Mouse (Mus musculus) heart, adult 11 months (tissue): Measurements from ENCODE around the gene Zc3h7a.
A peak's percentile ranks its signal among the peaks of the same experiment; 100 is the strongest.

ENCODE experiments used
- DNase-seq: peaks from one replicate; pipeline ENCODE4 v3.0.0; 2022

Zc3h7a gene

DNA sequence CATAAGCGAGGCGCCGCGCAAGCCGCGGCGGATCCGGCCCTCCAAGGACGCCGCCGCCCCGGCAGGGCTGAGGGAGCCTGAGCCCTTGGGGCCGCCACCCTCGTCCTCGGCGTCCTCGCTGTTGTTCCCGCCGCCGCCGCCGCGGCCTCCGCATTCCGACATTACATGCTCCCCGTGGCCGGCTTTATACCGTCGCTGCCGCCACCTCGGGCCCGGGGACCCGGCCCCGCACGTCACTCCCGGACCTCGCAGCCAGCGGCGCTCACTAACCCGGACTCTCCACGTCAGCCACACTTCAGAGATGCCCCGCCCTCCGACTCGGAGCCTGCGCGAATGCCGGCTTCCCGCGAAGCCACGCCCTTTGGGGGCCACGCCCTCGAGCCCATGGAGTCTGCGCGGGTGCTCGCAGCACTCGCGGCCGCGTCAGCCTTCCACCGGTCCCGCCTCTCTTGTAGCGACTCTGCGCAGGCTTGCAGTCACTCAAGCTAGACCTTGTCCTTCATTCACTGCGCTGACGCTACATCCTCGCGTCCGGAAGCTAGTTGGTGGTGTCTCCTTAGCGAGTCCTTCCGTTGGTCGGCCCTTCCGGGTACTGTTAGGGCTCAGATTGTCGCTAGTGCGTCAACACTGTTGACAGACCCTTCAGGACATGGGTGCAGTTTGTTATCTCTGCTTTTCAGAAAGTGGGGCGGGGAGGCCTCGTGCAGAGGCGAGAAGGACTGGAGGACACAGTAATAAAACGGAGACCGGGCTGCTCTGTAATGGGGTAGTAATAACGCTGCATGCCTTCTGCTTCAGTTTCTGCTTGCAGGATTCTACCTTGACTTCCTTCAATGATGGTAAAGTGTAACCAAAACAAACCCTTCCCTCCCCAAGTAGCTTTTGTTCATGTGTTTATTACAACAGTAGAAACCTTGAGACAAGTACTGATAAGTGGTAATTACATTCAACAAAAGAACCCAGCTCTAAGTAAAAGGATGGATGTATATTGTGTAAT, 41.5 kb downstream of the Zc3h7a start, which contains the start of gene Txndc11:
Txndc11 (minus strand) TSS at position 303 of the 997 bp plus-strand sequence.
- DNase-seq = peak; percentile 100

- no peak for DNase-seq
These were observed 42.5 kb downstream of the Zc3h7a start for GRCm38 (mm10) chr16:11133476-11134347.

GRCm38 (mm10) chr16:11132839-11133238, 43.4 kb downstream of the Zc3h7a start:
- no peak for DNase-seq

GRCm38 (mm10) chr16:11128301-11128700, 47.9 kb downstream of the Zc3h7a start:
- DNase-seq = no peak

DNA sequence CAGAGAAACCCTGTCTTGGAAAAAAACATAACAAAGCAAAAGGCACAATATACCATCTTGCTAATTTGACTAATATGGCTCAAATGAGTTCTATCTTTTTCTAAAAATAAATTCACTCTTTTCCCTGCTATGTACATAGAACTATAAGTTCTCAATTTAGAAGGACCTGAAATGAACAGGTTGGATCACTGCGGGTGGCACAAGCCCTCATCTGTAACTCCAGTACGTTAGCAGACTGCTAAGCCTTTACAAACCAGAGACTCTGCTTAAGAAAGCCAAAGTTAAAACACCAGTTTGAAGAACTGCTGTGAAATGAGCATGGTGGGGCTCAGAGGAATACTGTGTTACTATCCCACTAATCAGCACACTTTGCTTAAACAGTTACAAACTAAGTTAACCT, 50.8 kb downstream of the Zc3h7a start:
- DNase-seq = no peak

GRCm38 (mm10) chr16:11124110-11124509, 52.1 kb downstream of the Zc3h7a start:
- DNase-seq = no peak

DNA sequence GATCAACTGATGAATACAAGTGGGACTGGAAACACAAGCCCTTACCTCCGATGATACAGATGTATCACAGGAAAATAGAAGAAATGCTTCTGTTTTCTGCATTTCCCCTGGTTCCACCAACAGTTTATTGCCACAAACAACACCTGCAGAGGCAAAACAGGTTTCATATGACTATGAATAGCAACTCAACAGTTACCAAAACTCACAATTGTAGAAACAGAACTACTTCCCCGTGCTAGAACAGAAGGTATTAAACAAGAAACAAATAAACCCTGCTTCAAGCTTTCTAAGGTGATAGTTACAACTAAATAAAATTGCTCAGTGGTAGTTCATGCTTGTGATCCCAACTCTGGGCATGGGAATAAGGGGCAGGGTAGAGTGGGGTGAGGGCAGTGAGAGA, 53.6 kb downstream of the Zc3h7a start:
- no peak for DNase-seq

GRCm38 (mm10) chr16:11109198-11109740, 66.9 kb downstream of the Zc3h7a start:
- no peak for DNase-seq

GRCm38 (mm10) chr16:11104905-11105304, 71.3 kb downstream of the Zc3h7a start:
- no peak for DNase-seq

DNA sequence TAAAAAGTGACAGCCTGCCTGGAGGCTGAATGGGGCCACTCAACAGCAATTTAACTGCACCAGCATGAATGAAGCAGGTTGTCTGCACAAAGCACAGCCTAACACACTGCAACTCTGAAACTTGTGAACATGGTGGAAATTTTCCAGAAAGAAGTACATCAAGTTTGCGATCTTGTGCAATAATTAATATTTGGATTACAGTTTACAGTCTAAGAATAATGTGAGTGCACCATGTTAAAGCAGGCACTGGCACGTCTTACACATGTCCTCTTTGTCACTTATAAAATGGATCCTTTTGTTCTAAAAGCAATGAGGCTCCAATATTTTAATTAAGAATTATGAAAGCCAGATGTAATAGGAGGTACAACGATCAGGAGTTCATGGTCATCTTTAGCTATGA, 78.9 kb downstream of the Zc3h7a start:
- DNase-seq = peak; percentile 35

DNA sequence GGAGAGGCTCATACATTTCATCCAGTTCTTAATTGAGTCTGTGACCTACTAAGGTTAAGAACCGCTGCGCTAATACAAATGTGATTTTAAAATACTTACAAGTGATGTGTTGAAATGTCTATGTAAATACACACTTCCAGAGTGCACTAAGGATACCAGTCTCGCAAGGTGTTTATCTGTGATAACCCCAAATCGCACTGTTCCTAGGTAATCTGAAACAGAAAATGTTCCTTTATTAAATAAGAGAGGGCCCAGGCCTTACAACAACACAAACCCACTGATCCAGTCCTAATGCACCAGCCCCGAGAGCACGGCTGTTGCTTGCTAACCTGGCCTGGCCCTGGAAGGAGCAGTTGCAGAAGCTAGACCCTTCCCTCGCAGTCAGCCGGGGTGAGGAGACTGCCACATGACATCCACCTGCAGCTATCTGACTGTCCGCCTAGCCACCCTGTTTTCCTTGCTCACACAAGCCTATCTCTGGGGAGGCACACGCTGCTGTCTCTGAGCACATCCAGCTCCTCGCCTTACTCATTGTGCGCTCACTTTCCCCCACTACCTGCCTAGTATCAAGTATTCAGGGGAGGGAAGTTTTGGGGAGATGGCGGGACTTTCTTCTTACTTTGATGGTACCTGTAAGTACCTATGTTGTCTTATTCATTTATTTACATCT, 82.3 kb downstream of the Zc3h7a start:
- peak; percentile 69 for DNase-seq

DNA sequence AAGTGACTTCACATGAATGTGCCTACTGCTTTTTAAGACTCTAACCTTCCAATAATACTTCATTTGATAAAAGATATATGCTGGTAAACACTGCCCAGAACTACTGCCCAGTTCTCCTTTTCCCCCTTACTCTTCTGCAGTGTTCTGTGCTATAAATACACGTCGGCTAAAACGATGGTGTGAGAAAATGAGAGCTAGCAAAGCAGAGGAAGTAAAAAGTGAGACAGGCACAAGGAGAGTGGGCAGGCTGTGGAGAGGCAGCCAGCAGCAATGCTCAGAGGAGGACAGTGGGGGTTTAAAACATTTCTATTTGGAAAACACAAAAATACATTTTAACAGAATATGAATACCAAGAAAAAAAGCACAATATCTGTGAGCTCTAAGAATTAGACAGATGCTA, 83.7 kb downstream of the Zc3h7a start:
- DNase-seq = no peak

DNA sequence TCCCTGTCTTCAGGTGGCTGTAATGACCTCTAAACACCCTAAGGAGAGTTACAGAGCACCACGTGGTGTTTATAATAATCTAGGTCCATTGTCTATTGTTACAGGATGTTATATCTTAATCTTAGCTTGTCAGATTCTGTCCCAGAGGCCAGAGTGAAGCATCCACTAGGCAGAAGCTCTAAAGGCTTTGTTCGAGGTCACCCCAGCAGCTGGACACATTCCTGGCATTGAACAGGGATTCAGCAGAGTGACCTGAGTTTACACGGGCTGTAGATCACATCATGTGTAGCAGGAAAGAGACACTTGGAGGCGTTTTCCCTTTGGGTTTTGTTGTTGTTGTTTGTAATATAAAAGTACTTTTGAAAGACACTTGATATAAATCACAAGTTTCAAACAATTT, 84.1 kb downstream of the Zc3h7a start:
- peak; percentile 92 for DNase-seq

DNA sequence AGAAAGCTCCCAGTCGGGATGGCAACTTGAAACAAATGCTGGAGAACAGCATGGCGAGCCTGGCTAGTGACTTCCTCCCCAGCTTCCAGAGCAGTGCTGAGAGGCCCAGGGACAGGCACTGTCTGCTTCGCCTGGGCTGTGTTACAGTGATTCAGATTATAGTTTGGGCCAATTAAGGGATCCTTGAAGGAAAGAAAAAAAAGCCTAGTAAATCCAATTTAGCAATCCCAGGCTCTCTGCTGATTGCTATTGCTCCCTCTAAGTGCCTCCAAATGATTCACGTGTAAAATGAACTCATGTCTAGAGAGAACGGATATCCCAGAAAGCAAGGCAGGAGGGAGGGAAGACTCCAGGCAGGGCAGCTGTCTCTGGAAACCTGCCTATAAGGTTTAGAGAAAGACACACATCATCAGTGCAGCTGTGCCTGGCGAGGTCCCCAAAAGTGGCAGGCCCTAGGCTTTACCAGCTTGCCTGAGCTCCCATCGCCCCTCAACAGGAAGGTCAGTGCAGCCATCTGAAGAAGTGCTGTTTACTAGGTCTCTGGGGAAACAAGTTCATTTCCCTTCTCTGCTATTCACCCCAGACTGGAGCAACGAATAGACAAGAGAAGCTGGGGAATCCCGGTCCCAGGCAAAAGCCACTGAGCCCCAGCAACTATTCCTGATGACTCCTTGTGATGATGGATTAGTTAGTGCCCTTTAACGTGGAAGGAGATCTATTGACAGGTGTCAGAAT, 85.2 kb downstream of the Zc3h7a start:
- DNase-seq = peak; percentile 94

DNA sequence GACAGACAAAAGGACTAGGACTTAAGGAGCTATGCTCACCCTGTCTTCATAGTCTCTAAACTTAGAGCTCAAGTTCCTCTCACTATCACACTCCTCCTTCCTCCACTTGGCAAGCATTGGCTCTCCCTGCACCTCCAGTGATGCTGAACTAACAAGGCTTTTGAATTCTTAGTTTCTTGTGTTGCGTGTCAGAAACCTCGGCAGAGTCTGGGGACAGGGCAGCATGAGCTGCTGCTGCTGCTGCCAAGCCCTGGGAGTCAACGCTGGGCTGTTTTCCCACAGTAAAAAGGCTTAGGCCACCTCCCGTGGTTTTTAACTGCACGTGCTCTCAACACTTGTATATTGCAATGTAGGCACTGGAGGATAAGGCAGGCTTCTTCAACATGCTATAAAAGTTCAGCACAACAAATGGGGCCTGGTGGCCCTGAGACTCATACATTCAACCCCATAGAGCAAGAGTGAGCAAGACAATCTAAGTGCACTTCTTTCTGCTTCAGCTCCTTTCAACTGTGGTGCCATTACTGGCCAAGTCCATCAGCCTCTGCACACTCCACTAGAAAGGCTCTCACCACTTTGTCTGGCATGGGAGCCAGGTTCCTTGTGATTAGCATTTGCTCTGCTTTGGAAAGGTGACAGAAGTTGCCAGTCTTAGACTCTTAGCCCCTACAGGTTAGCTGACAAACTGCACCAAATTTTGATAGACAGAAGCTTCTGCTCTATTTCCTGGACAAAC, 89.2 kb downstream of the Zc3h7a start:
- peak; percentile 88 for DNase-seq
